ENCODE assay signal across 8 mouse cellular contexts in the genomic region with DNA sequence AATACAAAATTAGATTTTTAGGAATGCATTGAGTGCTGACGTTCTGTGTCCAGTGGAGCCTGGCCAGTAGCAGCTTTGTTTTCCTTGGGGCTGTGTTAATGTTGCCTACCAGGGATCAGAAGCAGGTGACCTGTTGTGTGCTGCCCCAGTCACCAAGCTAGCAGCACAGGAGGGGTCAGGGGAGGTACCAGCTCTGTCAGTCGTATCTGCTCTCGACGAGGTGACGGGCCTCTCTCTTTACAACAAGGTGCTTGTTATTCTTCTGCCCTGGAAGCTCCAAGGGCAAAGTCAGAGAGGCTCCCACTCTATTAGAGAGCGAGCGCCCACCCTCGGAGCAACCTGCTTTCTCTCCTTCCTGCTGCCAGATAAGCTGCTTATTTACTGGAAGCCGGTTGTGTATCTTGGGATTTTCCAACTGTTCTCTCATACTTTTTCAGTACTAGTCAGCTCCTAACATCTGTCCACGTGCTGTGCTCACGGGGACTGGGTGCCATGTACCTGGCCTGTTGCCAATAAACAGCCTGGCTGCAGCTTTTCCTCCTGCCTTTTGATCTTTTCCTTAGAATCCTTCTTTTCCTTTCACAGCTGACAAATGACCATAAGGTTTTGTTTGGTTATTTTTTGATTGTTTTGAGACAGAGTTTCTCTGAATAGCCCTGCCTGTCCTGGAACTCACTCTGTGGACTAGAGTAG. TPM values are rescaled to one million over a fixed set of nuclear protein-coding genes. Genes with fewer than 3 reads are reported as not detected.
DNase-seq lines count a peak whose midpoint lies in the region; ATAC-seq and TF ChIP-seq lines count a peak whose summit lies in the region.

No protein-coding gene starts in this region.

- peak overlapping the region; percentile 84 for H3K4me3 ChIP-seq in heart, embryonic 13.5 days
- no peak overlapping the region for H3K4me3 ChIP-seq in testis, adult 2 months (ENCODE audit: control insufficient read depth, low read depth, low read length)

- peak overlapping the region; percentile 100 for H3K27ac ChIP-seq in heart, embryonic 13.5 days (replicated peaks)
- H3K27ac ChIP-seq in testis, adult 2 months (ENCODE audit: control insufficient read depth, insufficient read depth, low read depth, low read length): peak overlapping the region; percentile 45; the same call in 1 of the 2 replicates

- TF ChIP-seq CTCF in testis, adult 2 months (IDR thresholded peaks at IDR 0.05; ENCODE audit: control insufficient read depth, insufficient read depth, insufficient replicate concordance, low read depth, low read length): no peak

- peak overlapping the region; percentile 91 for H3K4me2 ChIP-seq in heart, embryonic 13.5 days

- peak; percentile 29 to 34 for DNase-seq in cerebellum, postnatal 25 days
- DNase-seq in cerebellum, postnatal 4 days (ENCODE audit: low spot score in 2 of 2): no peak
- peak; percentile 70 for DNase-seq in MN1 (ENCODE audit: low spot score)
- peak; percentile 34 to 63 for DNase-seq in kidney, postnatal 4 days
- DNase-seq in right cerebral cortex, postnatal 4 days: no peak
- DNase-seq in lung, adult 18-20 months: no peak

- no peaks in the 10 kb centered on the region for H3K9me3 ChIP-seq in heart, embryonic 13.5 days

- H3K36me3 ChIP-seq in heart, embryonic 13.5 days: peaks cover 3% of the 10 kb centered on the region
- no peaks in the 10 kb centered on the region for H3K36me3 ChIP-seq in testis, adult 2 months (ENCODE audit: control insufficient read depth, insufficient read depth, low read length)

- peaks cover 36% of the 10 kb centered on the region for H3K4me1 ChIP-seq in heart, embryonic 13.5 days
- H3K4me1 ChIP-seq in testis, adult 2 months (ENCODE audit: control insufficient read depth, insufficient read depth, low read length): peaks cover 29% of the 10 kb centered on the region

- ATAC-seq in heart, embryonic 13.5 days (ENCODE audit: extremely low read depth, insufficient number of reproducible peaks, low FRiP score, low TSS enrichment): no peak

- no peaks in the 10 kb centered on the region for H3K27me3 ChIP-seq in heart, embryonic 13.5 days (replicated peaks)
- H3K27me3 ChIP-seq in testis, adult 2 months (ENCODE audit: control insufficient read depth, insufficient read depth, low read length): no peaks in the 10 kb centered on the region

- H3K9ac ChIP-seq in heart, embryonic 13.5 days: peak overlapping the region; percentile 98

- no peak for TF ChIP-seq POLR2A in testis, adult 2 months (IDR thresholded peaks at IDR 0.05; ENCODE audit: control insufficient read depth, low read depth, low read length)

- WGBS in heart, embryonic 13.5 days: 5% methylated on average over 11 of the region's 11 CpGs

RNA-seq across cellular contexts. Expression of a gene that starts 2.8 kb away (rescaled TPM):
- polyA plus RNA-seq in heart, embryonic 13.5 days (2015; fragmentation: Nextera tagmentation; extraction: Ambion mirVana): 3.0 and 3.2 TPM in 2 replicates
- polyA plus RNA-seq in testis, adult 2 months (2012; rRNA removed): 2.5 TPM in 2 replicates

Comparison
In these comparisons a context has a peak if more than half of its experiments do, and no peak if none do; other contexts are left out.
1. DNase-seq: peak in cerebellum, postnatal 25 days (2 of 2), MN1 (single experiment) and kidney, postnatal 4 days (2 of 2); none in cerebellum, postnatal 4 days (0 of 2), right cerebral cortex, postnatal 4 days (single experiment) and lung, adult 18-20 months (0 of 2).